Mouse (Mus musculus): ENCODE data around the gene Pakap. TPM values are rescaled to one million over a fixed set of nuclear protein-coding genes. Genes with fewer than 3 reads are reported as not detected.

Pakap gene
- polyA plus RNA-seq, 1 experiment, result 14.7 TPM

DNA sequence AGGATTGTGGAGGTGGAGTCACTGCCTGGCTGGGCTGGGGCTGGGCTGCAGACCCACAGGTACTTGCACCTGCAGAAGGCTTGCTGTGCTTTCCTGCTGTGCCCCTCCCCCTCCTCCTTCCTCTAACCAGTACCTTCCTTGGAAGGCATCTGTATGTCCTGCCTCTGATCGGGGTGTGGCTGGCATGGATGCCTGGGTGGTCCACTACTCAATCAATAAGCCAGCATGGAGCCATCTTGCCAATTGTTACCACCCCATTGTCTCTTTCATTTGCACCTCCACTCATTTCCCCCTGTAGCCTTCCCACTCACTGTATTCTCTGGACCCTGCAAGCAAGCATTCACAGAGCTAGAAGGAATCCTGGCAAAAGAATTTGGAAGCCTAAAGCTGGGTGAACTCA lies 122.8 kb downstream of the Pakap start:
- no peak for TF ChIP-seq POLR2A (IDR thresholded peaks at IDR 0.05; ENCODE audit: low read depth, low read length)
- TF ChIP-seq CTCF (IDR thresholded peaks at IDR 0.05; ENCODE audit: borderline replicate concordance, insufficient read depth, low read length), result no peak
- no peaks in the 10 kb centered on the region for H3K4me1 ChIP-seq (ENCODE audit: control insufficient read depth, insufficient read depth, low read length)
- no peak overlapping the region for H3K4me3 ChIP-seq (ENCODE audit: insufficient read depth, low read length)
- H3K27ac ChIP-seq (ENCODE audit: insufficient read depth, low read length), result no peak overlapping the region

DNA sequence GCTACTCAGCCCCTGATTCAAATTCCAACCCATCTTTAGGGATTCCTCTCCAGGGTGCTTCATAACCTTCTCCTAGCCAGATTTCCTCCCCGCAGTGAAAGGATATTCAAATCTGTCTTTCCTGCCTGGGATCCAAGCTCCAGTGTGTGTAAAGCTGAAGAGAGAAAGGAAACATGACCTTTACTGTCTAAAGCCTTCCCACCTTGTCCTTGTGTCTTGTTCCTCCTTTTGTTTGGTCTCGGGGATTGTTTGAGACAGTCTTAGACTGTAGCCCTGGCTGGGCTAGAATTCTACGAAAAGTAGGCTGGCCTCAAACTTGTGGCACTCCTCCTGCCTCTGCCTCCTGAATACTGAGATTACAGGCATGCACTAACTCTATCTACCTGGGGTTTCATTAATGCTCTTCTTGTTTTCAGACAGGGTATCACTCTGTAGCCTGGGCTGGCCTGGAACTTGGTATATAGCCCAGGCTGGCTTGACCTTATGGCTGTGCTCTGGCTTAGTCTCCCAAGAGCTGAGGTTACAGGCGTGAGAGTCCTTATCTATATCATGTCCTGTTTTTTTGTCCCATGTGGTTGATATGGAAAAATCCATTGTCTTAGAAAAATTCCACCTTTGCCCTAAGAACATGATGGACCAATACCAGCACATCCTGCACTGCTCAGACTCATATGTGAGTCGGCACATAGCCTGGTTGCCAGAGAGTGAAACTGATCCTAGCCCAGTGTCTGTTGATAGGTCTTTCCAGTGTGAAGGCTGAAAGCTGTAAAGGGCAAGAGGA lies 126.6 kb downstream of the Pakap start:
- TF ChIP-seq POLR2A (IDR thresholded peaks at IDR 0.05; ENCODE audit: low read depth, low read length), result no peak
- TF ChIP-seq CTCF (IDR thresholded peaks at IDR 0.05; ENCODE audit: borderline replicate concordance, insufficient read depth, low read length), result no peak

DNA sequence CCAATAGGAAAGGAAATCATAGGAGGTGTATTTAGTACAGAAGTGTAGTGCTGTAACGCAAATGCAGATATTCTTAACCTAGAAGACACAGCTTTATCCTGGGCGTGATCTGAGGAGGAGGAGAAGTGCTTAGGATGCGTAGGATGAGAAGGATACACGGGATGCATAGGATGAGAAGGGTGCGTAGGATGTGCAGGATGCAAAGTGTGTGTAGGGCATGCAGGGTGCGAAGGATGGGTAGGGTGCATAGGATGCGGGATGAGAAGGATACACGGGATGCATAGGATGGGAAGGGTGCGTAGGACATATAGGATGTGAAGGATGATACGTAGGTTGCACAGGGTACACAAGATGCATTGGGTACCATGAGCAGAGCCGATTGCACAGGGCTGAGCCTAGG lies 129.0 kb downstream of the Pakap start:
- Histone ChIP-seq H3K4me3 (ENCODE audit: insufficient read depth, low read length) (no peak overlapping the region), H3K4me1 (ENCODE audit: control insufficient read depth, insufficient read depth, low read length) (no peaks in the 10 kb centered on the region), H3K27ac (ENCODE audit: insufficient read depth, low read length) (no peak overlapping the region)
- TF ChIP-seq POLR2A (IDR thresholded peaks at IDR 0.05; ENCODE audit: low read depth, low read length) (no peak), CTCF (IDR thresholded peaks at IDR 0.05; ENCODE audit: borderline replicate concordance, insufficient read depth, low read length) (no peak)

More for the DNA sequence above, 126.6 kb downstream of the Pakap start:
- H3K4me3 ChIP-seq (ENCODE audit: insufficient read depth, low read length), result no peak overlapping the region
- H3K27ac ChIP-seq (ENCODE audit: insufficient read depth, low read length), result no peak overlapping the region
- H3K4me1 ChIP-seq (ENCODE audit: control insufficient read depth, insufficient read depth, low read length), result no peaks in the 10 kb centered on the region

DNA sequence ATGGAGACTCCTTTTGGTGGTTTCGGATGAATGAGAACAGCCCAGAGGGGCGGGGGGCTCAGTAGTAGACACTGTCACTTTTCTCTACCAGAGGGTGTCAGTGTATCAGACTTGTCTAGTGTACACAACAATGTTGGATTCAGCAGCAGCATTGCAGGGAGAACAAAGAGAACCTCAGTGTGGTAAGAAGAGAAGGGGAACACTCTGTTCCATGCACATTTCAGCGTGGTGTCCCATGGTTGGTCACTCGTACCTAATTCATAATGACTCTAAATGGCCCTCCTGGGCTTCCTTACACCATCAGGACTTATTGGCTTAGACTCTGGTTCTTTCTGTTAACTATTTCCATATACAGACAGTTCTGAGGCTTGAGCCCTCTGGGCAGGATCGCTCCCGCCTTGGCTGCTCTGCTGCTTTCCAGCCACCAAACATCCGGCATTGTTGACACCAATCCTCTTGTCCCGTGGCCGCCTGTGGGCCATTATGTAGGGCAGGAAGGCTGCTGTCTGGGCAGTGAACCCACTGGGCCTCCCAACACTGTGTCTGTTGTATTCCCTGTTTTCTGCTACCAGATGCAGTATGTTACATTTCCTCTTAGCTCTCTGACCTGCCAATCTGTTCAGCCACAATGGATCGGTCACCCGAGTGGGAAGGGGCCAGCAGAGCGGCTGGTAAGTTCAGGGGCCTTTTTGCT lies 130.1 kb downstream of the Pakap start:
- Histone ChIP-seq H3K4me3 (ENCODE audit: insufficient read depth, low read length) (no peak overlapping the region), H3K27ac (ENCODE audit: insufficient read depth, low read length) (no peak overlapping the region), H3K4me1 (ENCODE audit: control insufficient read depth, insufficient read depth, low read length) (no peaks in the 10 kb centered on the region)
- TF ChIP-seq CTCF (IDR thresholded peaks at IDR 0.05; ENCODE audit: borderline replicate concordance, insufficient read depth, low read length) (no peak), POLR2A (IDR thresholded peaks at IDR 0.05; ENCODE audit: low read depth, low read length) (no peak)

DNA sequence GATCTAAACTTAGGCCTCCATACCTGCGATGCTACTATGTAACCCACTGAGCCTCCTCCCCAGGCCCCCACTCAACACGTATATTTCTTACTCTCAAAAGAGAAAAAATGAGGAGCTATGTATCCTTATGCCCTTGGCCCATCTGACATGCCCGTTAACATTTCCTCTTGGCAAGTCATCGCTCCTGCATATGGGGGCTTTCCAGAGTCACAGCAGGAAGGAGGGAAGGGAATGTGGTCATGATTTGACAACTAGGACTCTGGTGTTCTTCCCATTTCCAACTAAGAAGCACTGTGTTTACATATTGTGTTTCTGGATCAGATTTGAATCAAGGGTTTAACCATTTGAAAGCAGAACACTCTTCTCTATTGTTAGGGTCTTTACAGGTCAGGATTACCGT lies 133.6 kb downstream of the Pakap start:
- no peak for TF ChIP-seq CTCF (IDR thresholded peaks at IDR 0.05; ENCODE audit: borderline replicate concordance, insufficient read depth, low read length)
- no peak for TF ChIP-seq POLR2A (IDR thresholded peaks at IDR 0.05; ENCODE audit: low read depth, low read length)
- no peaks in the 10 kb centered on the region for H3K4me1 ChIP-seq (ENCODE audit: control insufficient read depth, insufficient read depth, low read length)
- H3K4me3 ChIP-seq (ENCODE audit: insufficient read depth, low read length), result no peak overlapping the region
- H3K27ac ChIP-seq (ENCODE audit: insufficient read depth, low read length), result no peak overlapping the region

DNA sequence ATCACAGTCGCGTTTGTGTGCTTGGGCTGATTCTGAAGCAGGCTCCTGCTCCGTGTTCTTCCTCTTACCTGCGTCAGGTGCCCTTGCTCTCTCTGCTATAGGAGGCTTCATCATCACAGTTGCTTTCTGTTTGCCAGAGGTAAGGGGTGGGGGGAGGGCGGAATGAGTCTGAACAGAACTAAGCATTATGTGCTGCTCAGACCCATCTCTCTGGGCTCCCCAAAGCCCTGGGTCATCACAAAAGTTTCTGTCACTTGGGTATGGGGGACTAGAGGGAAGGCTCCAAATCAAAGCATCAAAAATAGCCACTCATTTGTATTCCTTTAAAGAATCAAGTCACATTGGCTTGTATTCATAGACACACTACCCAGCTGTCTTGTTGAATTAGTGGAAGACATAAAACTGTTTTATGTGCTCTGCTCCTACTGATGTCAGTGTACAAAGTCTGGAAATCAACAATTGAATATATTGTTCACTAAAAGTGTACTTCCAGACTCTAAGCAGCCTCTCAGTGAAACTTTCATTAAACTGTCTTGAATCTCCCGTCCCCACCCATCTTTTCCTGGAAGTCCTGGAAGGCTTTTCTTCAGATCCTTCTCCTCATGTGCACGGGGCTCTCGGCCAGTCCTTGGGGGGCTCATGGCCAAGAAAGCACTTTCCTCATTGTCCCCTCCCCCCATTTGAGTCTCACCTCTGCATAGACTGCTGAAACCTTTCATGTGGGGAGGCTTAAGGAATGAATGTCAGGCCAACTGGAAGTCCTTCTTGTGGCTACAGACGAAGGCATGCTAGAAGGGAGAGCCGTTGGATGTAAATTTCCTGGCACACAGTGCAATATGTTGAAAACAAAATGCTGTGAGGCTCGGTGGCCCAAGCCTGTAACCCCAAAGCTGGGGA lies 135.8 kb downstream of the Pakap start:
- TF ChIP-seq CTCF (IDR thresholded peaks at IDR 0.05; ENCODE audit: borderline replicate concordance, insufficient read depth, low read length) (no peak), POLR2A (IDR thresholded peaks at IDR 0.05; ENCODE audit: low read depth, low read length) (no peak)
- no peak overlapping the region for H3K4me3 ChIP-seq (ENCODE audit: insufficient read depth, low read length)
- H3K4me1 ChIP-seq (ENCODE audit: control insufficient read depth, insufficient read depth, low read length), result no peaks in the 10 kb centered on the region
- no peak overlapping the region for H3K27ac ChIP-seq (ENCODE audit: insufficient read depth, low read length)

DNA sequence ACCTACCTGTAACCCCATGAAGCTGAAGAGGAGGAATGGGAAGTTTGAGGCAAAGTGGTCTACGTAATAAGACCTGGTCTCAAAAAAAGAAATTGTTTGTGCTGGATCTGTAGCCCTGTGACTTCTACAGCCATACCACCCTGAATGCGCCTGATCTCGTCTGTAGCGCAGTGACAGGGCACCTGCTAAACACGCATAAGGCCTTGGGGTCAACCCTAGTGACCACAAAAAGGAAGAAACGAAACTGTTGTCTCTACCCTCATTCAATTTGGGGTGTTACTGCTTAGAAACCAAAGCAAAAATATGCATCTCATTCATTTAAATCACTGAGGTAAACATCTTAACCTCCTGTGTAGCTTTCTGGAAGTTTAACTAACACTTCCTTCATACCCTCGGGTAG lies 136.6 kb downstream of the Pakap start:
- no peak for TF ChIP-seq CTCF (IDR thresholded peaks at IDR 0.05; ENCODE audit: borderline replicate concordance, insufficient read depth, low read length)
- no peak for TF ChIP-seq POLR2A (IDR thresholded peaks at IDR 0.05; ENCODE audit: low read depth, low read length)
- Histone ChIP-seq H3K4me3 (ENCODE audit: insufficient read depth, low read length) (no peak overlapping the region), H3K4me1 (ENCODE audit: control insufficient read depth, insufficient read depth, low read length) (no peaks in the 10 kb centered on the region), H3K27ac (ENCODE audit: insufficient read depth, low read length) (no peak overlapping the region)

DNA sequence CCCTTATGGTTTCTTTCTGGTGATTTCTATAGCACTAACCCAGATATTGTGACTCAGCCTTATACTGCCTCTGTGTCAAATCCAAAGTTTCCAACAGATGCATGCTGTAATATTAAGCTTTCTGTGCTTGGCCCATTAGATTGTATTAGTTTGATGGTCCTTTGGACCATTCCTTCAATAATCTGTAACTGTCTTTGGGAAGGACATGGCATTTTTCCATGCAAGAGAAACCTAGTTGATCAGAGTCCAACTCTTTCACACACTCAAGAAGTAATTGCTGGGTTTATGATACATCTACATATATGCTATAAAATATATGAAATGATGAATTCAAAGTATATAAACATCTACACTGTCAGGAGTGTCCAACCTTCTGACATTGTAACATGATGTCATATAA lies 147.9 kb downstream of the Pakap start:
- Histone ChIP-seq H3K4me3 (ENCODE audit: insufficient read depth, low read length) (no peak overlapping the region), H3K27ac (ENCODE audit: insufficient read depth, low read length) (no peak overlapping the region), H3K4me1 (ENCODE audit: control insufficient read depth, insufficient read depth, low read length) (no peaks in the 10 kb centered on the region; the same call in 1 of the 2 replicates)
- no peak for TF ChIP-seq POLR2A (IDR thresholded peaks at IDR 0.05; ENCODE audit: low read depth, low read length)
- TF ChIP-seq CTCF (IDR thresholded peaks at IDR 0.05; ENCODE audit: borderline replicate concordance, insufficient read depth, low read length), result no peak

DNA sequence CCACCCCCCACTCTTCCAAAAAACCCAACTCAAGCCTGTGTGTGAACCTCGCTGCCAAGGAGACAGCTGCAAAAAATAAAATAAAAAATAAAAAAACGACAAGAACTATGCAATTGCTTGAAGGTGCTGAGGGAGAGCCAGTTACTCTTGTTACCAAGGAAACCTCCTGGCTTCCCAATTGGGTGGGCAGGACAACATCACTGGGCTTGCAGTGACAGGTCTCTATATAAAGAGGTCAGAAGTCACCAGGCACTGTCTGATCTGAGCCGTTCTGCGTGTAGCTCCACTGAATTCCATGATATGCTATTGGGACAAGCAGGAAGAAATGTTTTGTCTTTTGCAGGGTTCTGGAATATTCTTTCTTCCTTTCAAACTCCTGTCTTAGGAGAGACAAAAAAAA lies 148.8 kb downstream of the Pakap start:
- Histone ChIP-seq H3K4me1 (ENCODE audit: control insufficient read depth, insufficient read depth, low read length) (no peaks in the 10 kb centered on the region; the same call in 1 of the 2 replicates), H3K27ac (ENCODE audit: insufficient read depth, low read length) (no peak overlapping the region), H3K4me3 (ENCODE audit: insufficient read depth, low read length) (no peak overlapping the region)
- no peak for TF ChIP-seq POLR2A (IDR thresholded peaks at IDR 0.05; ENCODE audit: low read depth, low read length)
- no peak for TF ChIP-seq CTCF (IDR thresholded peaks at IDR 0.05; ENCODE audit: borderline replicate concordance, insufficient read depth, low read length)
